ENCODE assay signal across 8 mouse cellular contexts in genomic region chr11:3193363-3193762, GRCm38 (mm10). TPM values are rescaled to one million over a fixed set of nuclear protein-coding genes. Genes with fewer than 3 reads are reported as not detected.
DNase-seq lines count a peak whose midpoint lies in the region; ATAC-seq and TF ChIP-seq lines count a peak whose summit lies in the region.

TSS of gene Sfi1 (minus strand) at chr11:3193463.

- H3K4me3 ChIP-seq in cerebellum, adult 2 months (replicated peaks; ENCODE audit: insufficient read depth, low read depth, low read length) = peak within 1 kb of the TSS; percentile 4
- no peak within 1 kb of the TSS for H3K4me3 ChIP-seq in lung, embryonic 16.5 days (ENCODE audit: low read length)
- no peak within 1 kb of the TSS for H3K4me3 ChIP-seq in midbrain, embryonic 13.5 days (replicated peaks)

- H3K9ac ChIP-seq in lung, embryonic 16.5 days (ENCODE audit: low read length) = no peak within 1 kb of the TSS
- H3K9ac ChIP-seq in midbrain, embryonic 13.5 days (replicated peaks) = no peak within 1 kb of the TSS

- H3K36me3 ChIP-seq in lung, embryonic 16.5 days (ENCODE audit: control insufficient read depth, insufficient read depth, low read length) = no peaks in the 10 kb centered on the region
- no peaks in the 10 kb centered on the region for H3K36me3 ChIP-seq in midbrain, embryonic 13.5 days

- no peak within 1 kb of the TSS for H3K4me2 ChIP-seq in lung, embryonic 16.5 days (ENCODE audit: low read depth, low read length)
- no peak within 1 kb of the TSS for H3K4me2 ChIP-seq in midbrain, embryonic 13.5 days (replicated peaks)

- WGBS in cerebellum, adult 2 months = 85% methylated on average over 25 of the region's 25 CpGs
- WGBS in lung, embryonic 16.5 days = 84% methylated on average over 25 of the region's 25 CpGs
- WGBS in midbrain, embryonic 13.5 days = 85% methylated on average over 25 of the region's 25 CpGs

- ATAC-seq in lung, embryonic 16.5 days (ENCODE audit: low read depth) = no peak
- ATAC-seq in midbrain, embryonic 13.5 days = no peak

- no peak within 1 kb of the TSS for H3K27ac ChIP-seq in cerebellum, adult 2 months (ENCODE audit: insufficient read depth, low read length)
- H3K27ac ChIP-seq in lung, embryonic 16.5 days (ENCODE audit: low read length) = no peak within 1 kb of the TSS
- no peak within 1 kb of the TSS for H3K27ac ChIP-seq in midbrain, embryonic 13.5 days

- TF ChIP-seq POLR2A in cerebellum, adult 2 months (IDR thresholded peaks at IDR 0.05; ENCODE audit: borderline replicate concordance, insufficient read depth, low read length) = no peak

- no peaks in the 10 kb centered on the region for H3K4me1 ChIP-seq in cerebellum, adult 2 months (ENCODE audit: control insufficient read depth, insufficient read depth, low read length)
- no peaks in the 10 kb centered on the region for H3K4me1 ChIP-seq in lung, embryonic 16.5 days (replicated peaks; ENCODE audit: control insufficient read depth, insufficient read depth, low read length)
- H3K4me1 ChIP-seq in midbrain, embryonic 13.5 days (replicated peaks) = no peaks in the 10 kb centered on the region

- DNase-seq in cerebellum, adult 2 months = no peak
- DNase-seq in cerebellum, postnatal 25 days = no peak
- no peak for DNase-seq in lung, postnatal 25 days (ENCODE audit: low spot score)
- no peak for DNase-seq in heart, postnatal 14 days
- DNase-seq in cerebellum, adult 11-12 months = no peak
- no peak for DNase-seq in spleen, postnatal 4 days (ENCODE audit: low spot score in 2 of 2)

- H3K9me3 ChIP-seq in lung, embryonic 16.5 days (ENCODE audit: control insufficient read depth, low read length) = no peaks in the 10 kb centered on the region
- H3K9me3 ChIP-seq in midbrain, embryonic 13.5 days = no peaks in the 10 kb centered on the region

- TF ChIP-seq CTCF in cerebellum, adult 2 months (IDR thresholded peaks at IDR 0.05; ENCODE audit: borderline replicate concordance, insufficient read depth, low read depth, low read length) = no peak

- no peaks in the 10 kb centered on the region for H3K27me3 ChIP-seq in cerebellum, adult 2 months (ENCODE audit: control insufficient read depth, insufficient read depth, low read length)
- H3K27me3 ChIP-seq in lung, embryonic 16.5 days (ENCODE audit: control insufficient read depth, insufficient read depth, low read depth, low read length) = no peaks in the 10 kb centered on the region
- H3K27me3 ChIP-seq in midbrain, embryonic 13.5 days = no peaks in the 10 kb centered on the region

- intact Hi-C loops in heart, postnatal 14 days (cut with DNase I) = no loop called here

RNA-seq across cellular contexts. Expression of gene Sfi1, which starts in this region (rescaled TPM):
- 24.1 and 26.6 TPM in 2 replicates for polyA plus RNA-seq in cerebellum, adult 2 months (2012; rRNA removed)
- 13.7 and 15.8 TPM in 2 replicates for polyA plus RNA-seq in lung, embryonic 16.5 days (2015; fragmentation: Nextera tagmentation; extraction: Ambion mirVana)
- total RNA-seq in heart, postnatal 14 days (2021) = 10 to 100 TPM; 22.6 to 24.0 TPM
- 17.9 and 18.6 TPM in 2 replicates for polyA plus RNA-seq in midbrain, embryonic 13.5 days (2015; fragmentation: Nextera tagmentation; extraction: Ambion mirVana)
